Mouse (Mus musculus) frontal cortex, postnatal 36 days (tissue): ENCODE measurements around the gene Lrrc28.

Experiments
- DNase-seq, 2 experiments: peaks; one replicate each; pipeline ENCODE4 v3.0.0; 2022; ENCODE audit warnings: low spot score in 2 of 2

Lrrc28 gene

GRCm38 (mm10) chr7:67593902-67594301 lies 51.2 kb downstream of the Lrrc28 start:
- no peak for DNase-seq

GRCm38 (mm10) chr7:67592670-67593069 lies 52.4 kb downstream of the Lrrc28 start:
- DNase-seq, result no peak

- no peak for DNase-seq
Observed at GRCm38 (mm10) chr7:67588743-67589142, 56.3 kb downstream of the Lrrc28 start.

- no peak for DNase-seq
Observed at GRCm38 (mm10) chr7:67586479-67586878, 58.6 kb downstream of the Lrrc28 start.

- no peak for DNase-seq
Observed at GRCm38 (mm10) chr7:67583852-67584251, 61.2 kb downstream of the Lrrc28 start.

GRCm38 (mm10) chr7:67578783-67579482 lies 66.1 kb downstream of the Lrrc28 start:
- no peak for DNase-seq

GRCm38 (mm10) chr7:67578044-67578443 lies 67.0 kb downstream of the Lrrc28 start:
- DNase-seq, result no peak

- no peak for DNase-seq
Observed at GRCm38 (mm10) chr7:67566510-67567237, 78.4 kb downstream of the Lrrc28 start.

- no peak for DNase-seq
Observed at GRCm38 (mm10) chr7:67565132-67565531, 79.9 kb downstream of the Lrrc28 start.

GRCm38 (mm10) chr7:67562176-67562575 lies 82.9 kb downstream of the Lrrc28 start:
- no peak for DNase-seq

GRCm38 (mm10) chr7:67559486-67559885 lies 85.6 kb downstream of the Lrrc28 start:
- DNase-seq, result no peak

GRCm38 (mm10) chr7:67558230-67558629 lies 86.8 kb downstream of the Lrrc28 start:
- DNase-seq, result no peak

GRCm38 (mm10) chr7:67554863-67555262 lies 90.2 kb downstream of the Lrrc28 start:
- no peak for DNase-seq

GRCm38 (mm10) chr7:67551242-67551641 lies 93.8 kb downstream of the Lrrc28 start:
- no peak for DNase-seq

GRCm38 (mm10) chr7:67549073-67549561 lies 96.0 kb downstream of the Lrrc28 start:
- DNase-seq, result peak; percentile 78 to 93

- DNase-seq, result peak in 1 of 2 experiments; percentile 28
Observed at GRCm38 (mm10) chr7:67548599-67549041, 96.4 kb downstream of the Lrrc28 start.

- DNase-seq, result no peak
Observed at GRCm38 (mm10) chr7:67546282-67546681, 98.8 kb downstream of the Lrrc28 start.

- DNase-seq, result no peak
Observed at GRCm38 (mm10) chr7:67544586-67544985, 100.5 kb downstream of the Lrrc28 start.

GRCm38 (mm10) chr7:67543641-67544040 lies 101.4 kb downstream of the Lrrc28 start:
- DNase-seq, result peak in 1 of 2 experiments; percentile 33

GRCm38 (mm10) chr7:67536588-67537372 lies 108.3 kb downstream of the Lrrc28 start:
- peak in 1 of 2 experiments; percentile 32 for DNase-seq

GRCm38 (mm10) chr7:67535941-67536340 lies 109.1 kb downstream of the Lrrc28 start:
- DNase-seq, result no peak

GRCm38 (mm10) chr7:67530981-67531380 lies 114.1 kb downstream of the Lrrc28 start:
- no peak for DNase-seq
